Mouse (Mus musculus): ENCODE results near the gene Nectin4. TPM values are rescaled to one million over a fixed set of nuclear protein-coding genes. Genes with fewer than 3 reads are reported as not detected.

The Nectin4 gene
- total and polyA plus RNA-seq, 3 experiments = 0.30 to 2.7 (median 0.49) TPM

- no peak for TF ChIP-seq MEF2A (IDR thresholded peaks at IDR 0.05; ENCODE audit: borderline replicate concordance, low read depth, low read length)
- TF ChIP-seq BHLHE40 (IDR thresholded peaks at IDR 0.05; ENCODE audit: low read depth, low read length) = no peak
- no peak for TF ChIP-seq ELF1 (IDR thresholded peaks at IDR 0.05; ENCODE audit: low read depth, low read length)
- TF ChIP-seq USF1 (IDR thresholded peaks at IDR 0.05; ENCODE audit: low read depth, low read length) = no peak
- no peak for TF ChIP-seq CHD2 (IDR thresholded peaks at IDR 0.05; ENCODE audit: low read length)
- TF ChIP-seq ZNF384 (IDR thresholded peaks at IDR 0.05; ENCODE audit: low read depth, low read length) = no peak
- no peak for TF ChIP-seq TCF12 (IDR thresholded peaks at IDR 0.05; ENCODE audit: low read depth, low read length)
- TF ChIP-seq MXI1 (IDR thresholded peaks at IDR 0.05; ENCODE audit: low read depth, low read length) = no peak
- no peak for TF ChIP-seq CTCF (conservative IDR thresholded peaks at IDR 0.05 in 1 of 2, IDR thresholded peaks at IDR 0.05 in 1 of 2; ENCODE audit: low read depth in 2 of 2, low read length in 2 of 2)
- no peak for TF ChIP-seq JUND (conservative IDR thresholded peaks at IDR 0.05; ENCODE audit: low read depth, low read length)
- no peak for TF ChIP-seq RAD21 (IDR thresholded peaks at IDR 0.05; ENCODE audit: low read depth, low read length)
- TF ChIP-seq POLR2AphosphoS2 (IDR thresholded peaks at IDR 0.05; ENCODE audit: low read depth, low read length) = no peak
- Histone ChIP-seq H3K27ac (ENCODE audit: insufficient read depth, low read depth) (no peak overlapping the region), H3K4me2 (ENCODE audit: insufficient read depth, low read depth, poor library complexity, severe bottlenecking) (no peak overlapping the region), H3K79me2 (replicated peaks; ENCODE audit: control insufficient read depth, extremely low read depth, insufficient read depth, poor library complexity, severe bottlenecking) (no peaks in the 10 kb centered on the region), H3K4me3 (replicated peaks in 1 of 3; ENCODE audit: low read depth in 2 of 3, low read length in 2 of 3, poor library complexity in 1 of 3) (no peak overlapping the region), H3K36me3 (replicated peaks in 1 of 2; ENCODE audit: control insufficient read depth in 1 of 2, insufficient read depth in 1 of 2, low read length in 1 of 2) (peaks cover 7 to 18% of the 10 kb centered on the region in 2 experiments), H3K27me3 (replicated peaks) (no peaks in the 10 kb centered on the region), H3K9me3 (replicated peaks; ENCODE audit: low read length) (no peaks in the 10 kb centered on the region), H3K9ac (ENCODE audit: insufficient read depth, low read depth) (no peak overlapping the region), H3K4me1 (ENCODE audit: control insufficient read depth in 1 of 2, insufficient read depth in 2 of 2) (no peaks in the 10 kb centered on the region)
- no peak for DNase-seq (ENCODE audit: extremely low read depth)
- dilution Hi-C loops (cut with MboI; ENCODE audit: extremely low pct_ligation_motif_present, extremely low pct_unique_long_range_greater_than_20kb, low sequenced_read_pairs) = no loop called here
- in situ Hi-C loops (cut with MboI; ENCODE audit: low pct_ligation_motif_present, low pct_unique_long_range_greater_than_20kb, low sequenced_read_pairs) = no loop called here
Observed at GRCm38 (mm10) chr1:171424638-171425037, 54.7 kb downstream of the Nectin4 start.

GRCm38 (mm10) chr1:171425126-171425525, 55.2 kb downstream of the Nectin4 start:
- in situ Hi-C loops (cut with MboI; ENCODE audit: low pct_ligation_motif_present, low pct_unique_long_range_greater_than_20kb, low sequenced_read_pairs) (no loop called here), dilution Hi-C loops (cut with MboI; ENCODE audit: extremely low pct_ligation_motif_present, extremely low pct_unique_long_range_greater_than_20kb, low sequenced_read_pairs) (no loop called here)
- Histone ChIP-seq H3K4me1 (ENCODE audit: control insufficient read depth in 1 of 2, insufficient read depth in 2 of 2) (no peaks in the 10 kb centered on the region), H3K4me3 (replicated peaks in 1 of 3; ENCODE audit: low read depth in 2 of 3, low read length in 2 of 3, poor library complexity in 1 of 3) (no peak overlapping the region), H3K27me3 (replicated peaks) (no peaks in the 10 kb centered on the region), H3K9ac (ENCODE audit: insufficient read depth, low read depth) (no peak overlapping the region), H3K79me2 (replicated peaks; ENCODE audit: control insufficient read depth, extremely low read depth, insufficient read depth, poor library complexity, severe bottlenecking) (no peaks in the 10 kb centered on the region), H3K4me2 (ENCODE audit: insufficient read depth, low read depth, poor library complexity, severe bottlenecking) (no peak overlapping the region), H3K9me3 (replicated peaks; ENCODE audit: low read length) (no peaks in the 10 kb centered on the region), H3K27ac (ENCODE audit: insufficient read depth, low read depth) (no peak overlapping the region), H3K36me3 (replicated peaks in 1 of 2; ENCODE audit: control insufficient read depth in 1 of 2, insufficient read depth in 1 of 2, low read length in 1 of 2) (peaks cover 4 to 13% of the 10 kb centered on the region in 2 experiments)
- DNase-seq (ENCODE audit: extremely low read depth) = no peak
- no peak for TF ChIP-seq SMC3 (IDR thresholded peaks at IDR 0.05; ENCODE audit: low read depth, low read length)
- TF ChIP-seq GABPA (IDR thresholded peaks at IDR 0.05; ENCODE audit: insufficient replicate concordance, low read depth, low read length) = no peak
- TF ChIP-seq KAT2A (IDR thresholded peaks at IDR 0.05; ENCODE audit: insufficient replicate concordance, low read length) = no peak
- no peak for TF ChIP-seq TCF12 (IDR thresholded peaks at IDR 0.05; ENCODE audit: low read depth, low read length)
- no peak for TF ChIP-seq ZNF384 (IDR thresholded peaks at IDR 0.05; ENCODE audit: low read depth, low read length)
- no peak for TF ChIP-seq POLR2AphosphoS2 (IDR thresholded peaks at IDR 0.05; ENCODE audit: low read depth, low read length)
- no peak for TF ChIP-seq USF2 (conservative IDR thresholded peaks at IDR 0.05; ENCODE audit: low read depth, low read length)
- TF ChIP-seq IRF4 (IDR thresholded peaks at IDR 0.05; ENCODE audit: low read depth, low read length) = no peak
- no peak for TF ChIP-seq MAX (IDR thresholded peaks at IDR 0.05; ENCODE audit: low read length)
- TF ChIP-seq TBP (conservative IDR thresholded peaks at IDR 0.05; ENCODE audit: low read depth, low read length) = no peak
- no peak for TF ChIP-seq ETS1 (conservative IDR thresholded peaks at IDR 0.05; ENCODE audit: low read depth, low read length)
- TF ChIP-seq ZC3H11A (IDR thresholded peaks at IDR 0.05; ENCODE audit: low read depth, low read length) = no peak
- no peak for TF ChIP-seq EP300 (IDR thresholded peaks at IDR 0.05; ENCODE audit: low read length)
- no peak for TF ChIP-seq JUN (IDR thresholded peaks at IDR 0.05; ENCODE audit: insufficient read depth, low read depth, low read length)
- TF ChIP-seq BHLHE40 (IDR thresholded peaks at IDR 0.05; ENCODE audit: low read depth, low read length) = no peak
- TF ChIP-seq MXI1 (IDR thresholded peaks at IDR 0.05; ENCODE audit: low read depth, low read length) = no peak
